Mouse (Mus musculus) megakaryocyte, adult 5-6 weeks (primary cell): Measurements from ENCODE around the gene Dcaf8. TPM values are rescaled to one million over a fixed set of nuclear protein-coding genes. Genes with fewer than 3 reads are reported as not detected.

Source experiments
- ATAC-seq: 2 replicates; pipeline ENCODE4 v1.8.0; 2016; ENCODE audit warnings: mild to moderate bottlenecking, inconsistent platforms; ENCODE audit not compliant: poor library complexity, severe bottlenecking
- total RNA-seq, 2 experiments: library from RNA; stranded (forward) in 1 of 2; stranded (reverse) in 1 of 2; fragments of 153-499, 151-499 nt in 1 of 2; fragments of 221-1000, 200-1000 nt in 1 of 2; gene quantifications; 2 replicates each; pipeline versions ENCODE4 v1.2.3 to v1.2.4; 2015 to 2017

Dcaf8 gene
- total RNA-seq, 2 experiments from 2014 or later = 18.9 to 63.9 TPM

DNA sequence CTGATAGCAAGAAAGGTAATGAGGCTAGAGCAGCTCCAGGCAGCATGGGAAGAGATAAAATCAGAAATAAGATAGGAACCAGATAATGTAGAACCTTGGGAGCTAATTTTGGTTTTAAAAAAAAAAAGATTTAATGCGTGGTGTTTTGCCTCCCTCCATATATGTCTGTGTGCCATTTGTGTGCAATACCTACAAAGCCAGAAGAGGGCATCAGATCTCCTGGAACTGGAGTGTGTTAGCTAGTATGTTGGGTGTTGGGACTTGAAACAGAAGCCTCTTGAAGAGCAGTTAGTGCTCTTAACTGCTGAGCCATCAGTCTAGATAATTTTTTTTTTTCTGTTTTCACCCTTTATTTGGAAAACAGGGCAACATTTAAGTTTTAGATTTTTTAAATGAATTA, 4.3 kb upstream of the Dcaf8 start:
- ATAC-seq = peak; percentile 54

DNA sequence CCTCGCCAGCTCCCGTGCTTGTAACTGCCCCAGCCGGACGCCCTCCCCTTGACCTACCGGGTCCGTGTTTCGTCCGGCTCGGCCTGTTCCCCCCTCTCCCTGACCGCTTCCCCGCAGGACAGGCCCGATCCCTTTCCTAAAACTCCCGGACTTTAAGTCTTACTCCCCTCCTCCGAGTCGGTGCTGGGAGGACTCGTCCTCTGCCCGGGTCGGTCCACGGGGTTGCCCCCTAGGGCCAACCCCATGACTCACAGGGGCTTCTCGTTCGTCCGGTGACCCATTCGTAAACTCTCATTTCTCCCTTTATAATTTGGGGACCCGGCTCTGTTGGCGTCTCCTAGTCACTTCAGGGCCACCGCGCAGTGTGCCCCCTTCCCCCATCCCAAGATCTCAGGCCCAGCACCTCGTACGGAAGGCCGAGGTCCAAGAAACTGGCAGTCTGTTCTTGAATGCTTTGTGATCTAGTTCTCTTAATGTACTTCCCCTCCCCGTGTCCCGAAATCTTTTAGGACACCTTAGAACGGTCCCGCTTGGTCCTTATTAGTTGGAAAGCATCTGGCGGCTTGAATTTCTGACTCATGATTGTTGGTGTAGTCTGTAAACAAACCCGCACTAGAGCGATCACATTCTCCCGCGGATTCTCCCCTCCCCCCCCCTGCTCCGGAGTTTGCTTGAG, 533 bp downstream of the Dcaf8 start:
- peak; percentile 31 for ATAC-seq

DNA sequence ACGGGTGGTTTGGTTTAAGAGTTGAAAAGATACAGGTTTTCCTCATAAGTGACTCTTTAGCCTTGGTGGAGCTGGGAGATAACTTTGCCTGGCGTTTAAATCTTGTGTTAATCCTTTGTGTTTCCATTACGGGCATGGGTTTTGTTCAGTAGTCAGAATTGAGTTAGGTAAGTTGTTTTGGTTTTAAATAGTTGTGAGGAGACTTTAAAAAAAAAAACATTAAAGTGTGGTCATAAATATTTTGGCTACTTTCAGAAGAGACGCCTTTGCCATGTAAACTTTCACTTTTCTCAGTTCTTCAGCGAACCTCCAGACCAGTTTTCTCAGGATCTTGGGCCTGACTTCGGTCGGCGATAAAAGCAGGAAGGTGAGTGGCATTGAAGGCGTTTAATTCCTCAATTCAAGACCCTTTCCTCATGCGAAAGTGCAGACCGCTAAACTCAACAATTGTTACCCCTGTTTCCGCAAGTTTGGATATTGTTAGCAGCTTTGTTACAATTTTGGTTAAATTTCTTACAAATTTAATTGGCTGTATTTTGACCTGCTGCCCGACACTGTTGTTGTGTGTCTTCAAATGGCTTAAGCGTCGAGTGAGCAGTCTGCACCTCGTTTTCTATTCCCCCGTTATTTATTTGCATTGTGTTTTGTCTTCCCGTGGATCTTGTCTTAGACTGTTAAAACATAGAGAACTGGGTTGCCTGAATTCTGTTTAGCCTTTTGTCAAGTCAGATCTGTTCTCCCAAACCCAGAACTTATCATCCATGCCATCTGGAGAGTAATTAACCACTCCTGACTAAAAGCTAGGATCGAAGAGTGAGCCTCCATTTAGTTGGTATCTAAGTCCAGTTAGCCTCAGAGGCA, 1.3 kb downstream of the Dcaf8 start:
- no peak for ATAC-seq

DNA sequence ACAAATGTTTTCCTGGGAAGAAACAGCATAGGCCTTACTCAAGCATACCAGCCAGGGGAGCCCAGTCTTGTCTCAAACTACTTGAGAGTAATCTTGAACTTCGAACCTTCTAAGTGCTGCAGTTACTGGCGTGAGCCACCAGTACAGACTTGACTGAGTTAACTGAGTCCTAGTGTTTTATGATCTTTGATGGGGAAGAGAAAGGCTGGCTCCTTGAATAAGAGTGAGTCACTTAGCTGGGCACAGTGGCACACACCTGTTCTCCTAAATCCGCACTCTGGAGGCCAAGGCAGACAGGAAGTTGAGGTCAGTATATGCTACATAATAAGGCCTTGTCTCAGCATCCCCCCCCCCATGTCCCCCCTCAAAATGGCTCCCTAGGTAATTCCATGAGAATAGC, 6.7 kb downstream of the Dcaf8 start:
- ATAC-seq = no peak

DNA sequence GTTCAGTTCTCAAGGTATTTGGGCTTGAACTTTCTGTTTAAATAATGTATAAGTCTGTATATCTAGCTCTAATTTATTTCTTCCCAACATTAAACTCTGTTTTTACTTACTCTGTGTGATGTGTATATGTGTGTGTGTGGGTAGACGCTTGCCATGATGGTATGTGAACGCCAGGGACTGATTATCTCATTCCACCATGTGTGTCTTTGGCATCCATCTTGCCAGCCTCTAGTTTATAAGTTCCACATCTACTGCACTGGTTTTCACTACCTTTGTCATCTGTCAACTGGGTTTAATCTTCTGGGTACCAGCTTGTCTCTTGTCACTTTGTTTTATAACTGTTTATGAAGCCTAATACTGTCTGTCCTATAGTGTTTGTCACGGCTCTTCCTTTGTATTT, 7.6 kb downstream of the Dcaf8 start:
- ATAC-seq = no peak

DNA sequence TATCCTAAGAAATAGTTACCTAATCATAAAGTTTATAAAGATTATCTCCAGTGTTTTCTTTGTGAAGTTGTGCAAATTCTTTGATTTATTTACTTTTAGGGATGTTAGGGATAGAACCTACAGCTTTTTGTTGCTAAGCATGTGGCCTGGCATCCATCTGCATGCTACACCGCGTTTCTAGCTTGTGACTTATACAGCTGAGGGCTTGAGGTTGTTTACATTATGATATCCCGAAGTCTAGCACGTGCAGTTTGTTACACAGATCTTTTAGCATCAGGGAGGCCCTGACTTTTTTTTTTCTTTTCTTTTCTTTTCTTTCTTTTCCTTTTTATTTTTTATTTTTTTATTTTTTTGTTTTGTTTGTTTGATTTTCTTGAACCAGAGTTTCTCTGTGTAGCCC, 12.1 kb downstream of the Dcaf8 start:
- ATAC-seq = no peak

DNA sequence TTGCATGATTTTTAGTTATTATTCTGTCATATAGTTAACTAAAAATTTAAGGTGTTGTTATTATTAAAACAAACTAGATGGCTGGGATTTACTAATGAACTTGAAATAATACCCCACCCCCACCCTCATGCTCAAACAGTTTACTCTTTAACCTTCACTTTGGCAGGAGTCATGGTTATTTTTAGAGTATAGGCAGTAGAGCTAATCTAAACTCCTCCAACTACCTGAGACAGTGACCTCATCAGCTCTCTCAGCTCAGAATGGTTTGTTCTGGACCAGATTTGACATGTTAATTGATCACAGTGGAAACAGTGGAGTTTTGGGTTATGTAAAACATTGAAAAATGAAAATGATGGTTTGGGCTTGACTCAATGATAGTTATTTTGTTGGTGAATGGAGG, 12.6 kb downstream of the Dcaf8 start:
- no peak for ATAC-seq

DNA sequence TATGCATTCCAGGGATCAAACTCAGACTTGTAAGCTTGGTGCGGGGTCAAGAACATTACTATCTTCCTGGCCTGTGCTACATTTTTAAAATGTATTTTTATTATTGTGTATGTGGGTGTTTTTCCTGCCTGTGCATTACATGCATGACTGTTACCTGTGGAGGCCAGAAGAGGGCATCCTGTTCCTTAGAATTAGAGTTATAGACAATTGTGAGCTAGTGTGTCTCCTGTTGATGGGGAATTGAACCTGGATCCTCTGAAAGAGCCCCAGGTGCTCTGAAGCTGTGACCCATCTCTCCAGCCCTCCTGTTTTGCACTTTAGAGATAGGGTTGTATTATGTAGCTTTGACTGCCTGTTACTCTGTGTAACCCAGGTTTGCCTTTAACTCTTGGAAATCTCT, 14.1 kb downstream of the Dcaf8 start:
- ATAC-seq = 0 out of 2 replicates have a peak, but pooled peaks have one; percentile 49

DNA sequence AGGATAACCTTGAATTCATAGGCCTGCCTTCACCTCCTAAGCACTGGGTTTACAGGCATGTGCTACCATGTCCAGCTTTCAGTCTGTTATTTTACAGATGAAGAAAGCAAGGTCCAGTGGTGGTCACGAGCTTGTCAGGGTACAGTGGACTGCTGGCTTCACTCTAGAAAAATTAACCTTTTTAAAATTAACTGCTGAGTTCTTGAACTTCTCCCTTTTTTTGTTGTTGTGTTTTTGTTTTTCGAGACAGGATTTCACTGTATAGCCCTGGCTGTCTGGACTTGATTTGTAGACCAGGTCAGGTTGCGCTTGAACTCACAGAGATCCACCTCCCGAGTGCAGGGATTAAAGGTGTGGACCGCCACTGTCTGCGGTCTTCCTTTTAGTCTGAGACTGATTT, 15.1 kb downstream of the Dcaf8 start:
- no peak for ATAC-seq

DNA sequence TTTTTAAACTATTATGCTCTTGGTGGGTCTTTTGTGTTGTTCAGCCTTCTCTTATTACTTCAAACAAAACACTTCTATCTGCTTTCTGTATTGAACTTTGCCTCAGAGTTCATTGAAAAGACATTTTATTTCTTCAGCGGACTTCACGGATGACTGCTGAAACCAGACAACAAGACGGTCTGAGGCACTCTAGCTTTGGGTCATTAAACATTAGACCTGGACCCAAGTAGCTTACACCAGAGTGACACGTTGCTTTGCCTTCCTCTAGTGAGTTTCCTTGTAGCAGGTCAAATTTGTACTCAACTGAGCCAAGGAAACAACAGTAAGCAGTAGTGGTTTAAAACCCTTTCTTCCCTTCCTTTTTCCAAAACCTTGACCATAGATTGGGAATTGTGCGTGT, 20.0 kb downstream of the Dcaf8 start:
- ATAC-seq = no peak

DNA sequence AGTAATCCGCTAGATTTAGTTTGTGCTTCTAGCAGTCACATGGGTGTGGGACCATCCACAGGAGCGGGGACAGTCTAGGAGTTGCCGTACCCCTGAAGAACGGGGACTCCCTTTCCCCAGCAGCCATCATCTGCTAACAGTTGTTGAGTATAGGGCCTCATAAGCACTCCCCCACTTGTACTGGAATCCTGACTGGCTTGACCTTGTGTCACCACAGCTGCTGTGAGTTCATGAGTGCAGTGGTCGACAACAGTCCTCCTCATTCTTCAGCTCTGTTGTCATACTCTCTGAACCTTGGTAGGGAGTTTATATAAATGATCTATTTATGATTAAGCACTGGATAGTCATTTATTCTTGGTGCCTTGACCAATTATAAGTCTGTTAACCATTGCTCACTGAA, 21.9 kb downstream of the Dcaf8 start:
- ATAC-seq = no peak

DNA sequence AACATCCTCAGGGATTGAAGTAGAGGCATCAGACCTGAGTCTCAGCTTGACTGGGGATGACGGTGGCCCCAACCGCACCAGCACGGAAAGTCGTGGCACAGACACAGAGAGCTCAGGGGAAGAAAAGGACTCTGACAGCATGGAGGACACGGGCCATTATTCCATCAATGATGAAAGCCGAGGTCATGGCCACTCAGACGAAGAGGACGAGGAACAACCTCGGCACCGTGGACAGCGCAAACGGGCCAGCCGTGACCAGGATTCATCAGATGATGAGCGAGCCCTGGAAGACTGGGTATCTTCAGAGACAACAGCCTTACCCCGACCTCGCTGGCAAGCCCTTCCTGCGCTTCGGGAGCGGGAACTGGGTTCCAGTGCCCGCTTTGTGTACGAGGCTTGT, 24.5 kb downstream of the Dcaf8 start:
- ATAC-seq = no peak

DNA sequence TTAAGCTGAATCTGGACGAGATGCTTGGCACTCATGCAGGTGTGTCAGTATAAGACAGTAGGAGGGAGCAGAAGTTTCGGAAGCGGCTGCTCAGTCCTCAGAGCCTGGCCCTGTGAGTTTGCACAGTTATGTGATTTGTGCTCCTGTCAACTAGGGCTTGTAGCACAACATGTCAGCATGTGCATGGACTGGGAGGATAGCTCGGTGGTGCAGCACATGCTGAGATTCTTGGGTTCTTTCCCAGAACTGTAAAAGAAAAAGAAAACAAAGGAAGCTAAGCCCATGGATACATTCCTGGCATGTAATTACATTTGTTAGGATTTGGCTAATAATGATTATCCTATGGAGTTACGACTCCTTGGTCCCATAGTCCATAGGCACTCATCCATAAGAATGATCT, 25.3 kb downstream of the Dcaf8 start:
- ATAC-seq = no peak

DNA sequence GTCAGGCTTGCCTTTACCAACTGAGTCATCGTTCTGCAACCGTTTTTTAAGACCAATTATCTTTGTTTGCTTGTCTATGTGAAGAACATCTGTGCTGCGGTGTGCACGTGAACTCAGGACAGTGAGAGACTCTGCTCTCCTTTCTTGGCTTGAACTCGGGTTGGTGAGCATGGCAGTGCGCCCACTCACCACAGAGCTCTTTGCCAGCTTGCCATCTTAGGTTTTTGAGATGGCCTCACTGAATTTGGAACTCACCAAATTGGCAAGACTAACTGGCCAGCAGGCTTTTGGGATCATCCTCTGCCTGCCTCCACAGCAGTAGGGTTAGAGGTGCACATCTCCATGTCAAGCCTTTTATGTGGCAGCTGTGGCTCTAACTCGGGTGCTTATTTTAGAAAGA, 29.9 kb downstream of the Dcaf8 start:
- ATAC-seq = no peak

DNA sequence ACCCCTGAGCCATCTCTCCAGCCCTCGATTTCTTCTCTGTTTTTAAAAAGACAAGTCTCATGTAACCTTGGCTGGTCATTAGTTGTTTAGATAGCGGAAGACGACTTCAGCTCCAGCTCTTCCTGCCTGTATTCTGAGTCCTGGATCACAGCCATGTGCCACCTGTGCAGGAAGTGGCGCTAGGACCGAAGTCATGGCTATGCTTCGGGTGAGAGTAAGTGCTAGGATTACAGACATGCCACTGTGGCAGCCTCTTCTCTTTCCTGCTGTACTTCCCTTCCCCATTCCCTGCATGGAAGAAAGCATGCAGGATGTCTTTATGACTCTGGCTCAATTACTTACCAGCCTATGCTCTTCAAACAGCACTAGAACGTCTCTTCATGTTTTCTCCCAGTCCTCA, 31.2 kb downstream of the Dcaf8 start:
- no peak for ATAC-seq

DNA sequence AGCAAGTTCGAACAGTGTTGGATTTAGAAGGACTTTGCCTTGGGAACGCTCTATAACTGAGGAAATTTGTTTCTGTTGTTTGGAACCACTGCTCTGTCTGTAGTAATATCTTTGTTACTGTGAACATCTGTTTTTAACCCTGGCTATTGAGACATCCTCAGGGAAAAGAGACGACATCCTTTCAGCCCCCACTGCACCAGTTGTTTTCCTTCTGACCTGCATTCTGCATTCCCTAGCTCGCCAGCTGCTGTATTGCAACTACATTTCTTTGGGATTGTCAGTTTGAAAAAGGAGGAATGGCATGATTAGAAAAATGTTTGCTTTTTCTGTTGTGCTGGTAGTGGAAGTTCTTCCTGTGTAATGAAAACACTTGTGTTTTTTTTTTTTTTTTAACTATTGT, 33.0 kb downstream of the Dcaf8 start:
- no peak for ATAC-seq

DNA sequence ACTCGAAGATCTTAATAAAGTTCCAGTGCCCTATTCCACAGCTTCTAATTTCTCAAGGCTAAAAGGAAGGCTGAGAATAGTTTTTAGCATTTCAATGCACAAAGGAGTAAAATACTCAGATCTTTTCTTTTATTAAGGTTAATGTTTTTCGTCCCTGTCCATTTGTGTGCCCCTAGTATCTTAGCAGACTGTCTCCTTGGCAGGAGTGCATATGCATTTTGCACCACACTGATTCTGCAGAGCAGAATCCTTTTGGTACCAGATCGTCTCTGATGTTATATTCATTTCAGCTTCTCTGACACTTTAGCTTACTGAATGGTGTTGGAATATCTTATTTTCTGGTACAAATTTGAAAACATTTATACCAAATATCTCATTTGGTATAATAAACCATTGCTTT, 33.9 kb downstream of the Dcaf8 start:
- ATAC-seq = no peak

DNA sequence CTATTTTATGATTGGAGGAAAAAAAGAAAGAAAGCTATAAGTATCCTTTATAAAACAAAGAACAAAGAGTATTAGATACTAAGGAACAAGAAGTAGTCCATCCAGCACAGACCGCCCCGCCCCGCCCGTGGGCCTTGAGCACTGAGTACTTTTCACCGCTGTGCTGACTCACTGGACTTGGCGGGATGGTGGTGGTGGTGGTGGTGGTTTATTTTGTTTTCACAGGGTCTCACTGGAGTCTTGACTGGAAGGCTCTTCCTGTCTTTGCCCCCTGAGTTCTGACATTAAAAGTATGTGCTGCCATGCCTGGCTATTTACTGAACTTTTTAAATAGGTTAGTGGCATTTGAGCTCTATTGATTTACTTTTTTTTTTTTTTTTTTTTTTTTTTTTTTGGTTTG, 35.2 kb downstream of the Dcaf8 start:
- no peak for ATAC-seq

DNA sequence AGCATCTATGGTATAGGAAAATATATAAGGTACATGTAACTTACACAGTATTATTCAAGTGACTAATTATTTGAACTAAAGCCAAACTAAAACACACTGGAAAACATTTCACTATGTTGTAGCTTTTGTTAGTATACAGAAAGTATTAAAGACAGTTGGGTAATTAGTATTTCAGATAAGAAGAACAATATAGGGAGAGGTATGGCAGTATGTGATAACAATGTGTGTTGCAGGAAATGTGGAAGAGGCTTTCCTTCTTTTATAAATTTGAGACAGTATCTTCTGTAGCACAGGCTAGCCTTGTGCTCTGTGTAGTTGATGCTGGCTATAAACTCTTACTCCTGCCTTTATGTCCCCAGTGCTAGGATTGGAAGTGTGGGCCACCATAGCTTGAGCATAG, 36.0 kb downstream of the Dcaf8 start:
- ATAC-seq = no peak

DNA sequence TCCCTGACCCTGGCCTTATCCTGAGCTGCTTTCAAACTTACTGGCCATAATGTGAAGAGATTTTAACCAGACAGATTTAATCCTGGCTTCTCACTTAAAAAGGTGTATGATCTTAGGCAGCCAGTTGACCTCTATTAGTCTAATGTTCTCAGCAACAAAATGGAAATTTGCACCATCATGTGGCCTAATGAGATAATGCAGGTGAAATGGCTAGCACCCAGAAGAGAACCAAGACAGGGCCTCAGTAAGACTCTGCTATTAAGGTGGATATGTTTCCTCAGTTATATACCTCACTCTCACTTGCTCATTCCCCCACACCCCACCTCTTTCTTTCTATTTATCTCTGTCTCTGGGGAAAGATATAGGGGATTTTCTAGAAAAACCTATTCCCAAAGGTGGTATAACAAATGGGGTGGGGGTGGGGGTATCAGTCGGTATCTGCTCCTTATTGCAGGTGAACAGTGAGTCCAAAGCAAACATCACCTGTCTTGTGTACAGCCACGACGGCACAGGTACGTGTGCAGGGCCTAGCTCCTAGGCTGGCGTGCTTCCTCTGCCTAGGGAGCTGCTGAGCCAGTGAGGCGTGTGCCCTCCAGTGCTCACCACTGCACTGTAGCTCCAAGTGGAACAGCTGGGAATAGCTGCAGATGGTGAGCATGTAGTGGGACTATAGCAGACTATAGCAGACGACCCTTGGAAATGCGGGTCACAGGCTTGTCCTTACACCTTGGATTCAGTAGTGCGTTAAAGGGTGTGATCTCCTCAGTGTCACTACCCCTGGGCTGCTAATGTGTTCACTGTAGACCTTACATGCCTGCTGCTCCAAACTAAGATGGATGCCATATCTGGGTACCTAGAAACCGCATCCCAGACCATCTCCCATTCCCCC, 38.8 kb downstream of the Dcaf8 start:
- 0 out of 2 replicates have a peak, but pooled peaks have one; percentile 30 for ATAC-seq

DNA sequence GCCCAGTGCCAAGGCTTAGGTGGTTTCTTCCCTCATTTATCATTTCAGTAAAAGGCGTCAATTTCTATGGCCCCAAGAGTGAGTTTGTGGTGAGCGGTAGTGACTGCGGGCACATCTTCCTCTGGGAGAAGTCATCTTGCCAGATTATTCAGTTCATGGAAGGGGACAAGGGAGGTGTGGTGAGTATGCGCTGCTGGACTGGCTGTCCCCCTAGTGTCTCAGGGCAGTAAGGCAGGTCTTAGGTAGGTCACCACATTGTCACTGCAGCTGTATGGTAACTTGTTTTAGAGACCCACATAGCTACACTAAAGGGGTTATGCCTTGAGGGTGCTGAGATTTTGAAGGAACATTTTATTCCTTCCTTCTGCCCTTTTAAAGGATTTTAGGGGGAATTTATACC, 41.0 kb downstream of the Dcaf8 start:
- peak; percentile 33; the same call in 1 of the 2 replicates for ATAC-seq
